Mouse (Mus musculus) retina, postnatal 7 days (tissue): Measurements from ENCODE around the gene Inpp4b.

Experiments
- DNase-seq: peaks from one replicate; pipeline ENCODE4 v3.0.0-alpha.2; 2012; ENCODE audit warnings: low read depth, low spot score

Inpp4b gene

DNA sequence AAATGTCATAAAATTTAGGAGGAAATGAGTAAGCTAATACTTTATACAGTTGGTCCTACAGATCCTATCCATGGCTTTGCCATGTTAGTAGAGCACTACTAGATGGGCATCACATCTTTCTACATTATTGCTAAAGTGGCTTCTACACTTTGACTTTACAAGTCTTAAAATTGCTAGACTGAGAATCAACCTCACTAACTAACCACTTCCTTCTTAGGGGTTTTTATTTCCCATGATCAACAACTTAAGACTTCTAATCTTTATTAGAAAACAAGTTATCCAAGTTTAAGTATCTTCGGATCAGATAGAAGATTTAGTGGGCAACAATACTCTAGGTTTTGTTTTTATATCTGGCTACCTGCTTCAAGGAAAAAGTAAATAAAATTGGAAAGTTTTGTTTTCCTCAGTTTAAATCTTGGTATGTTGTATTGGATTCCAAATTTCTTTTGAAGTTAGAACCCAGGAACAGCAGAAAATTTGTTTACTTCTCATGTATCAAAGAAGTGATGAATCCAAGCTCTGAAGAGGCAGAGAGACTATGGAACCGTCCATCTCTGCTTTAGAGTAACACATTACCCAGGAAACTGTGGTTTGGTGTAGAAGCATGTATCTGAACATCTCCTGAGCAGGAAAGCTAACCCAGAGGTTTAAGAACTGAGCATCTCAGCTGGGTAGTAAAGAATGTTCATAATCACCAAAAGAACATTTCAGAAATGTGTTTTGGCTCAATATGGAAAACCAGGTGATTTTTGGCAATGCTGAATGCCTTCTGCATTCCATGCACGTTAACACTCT is 361.4 kb downstream of the Inpp4b start:
- no peak for DNase-seq

- DNase-seq = no peak
Measured at GRCm38 (mm10) chr8:81707436-81707835, 365.1 kb downstream of the Inpp4b start.

DNA sequence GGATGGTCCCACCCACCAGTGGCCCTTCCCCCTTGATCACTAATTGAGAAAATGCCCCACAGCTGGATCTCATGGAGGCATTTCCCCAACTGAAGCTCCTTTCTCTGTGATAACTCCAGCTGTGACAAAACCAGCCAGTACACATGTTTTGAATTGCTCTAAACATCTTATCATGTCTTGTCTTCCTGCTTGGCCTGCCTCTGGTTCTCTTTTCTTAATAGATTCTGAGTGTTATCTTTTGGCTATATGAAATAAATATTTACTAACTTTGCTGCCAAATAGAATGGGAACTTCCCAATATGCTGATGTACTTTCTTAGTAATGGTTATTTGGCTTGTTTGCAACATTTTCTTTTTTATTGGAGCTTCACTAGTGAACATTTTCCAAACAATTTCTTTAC is 389.0 kb downstream of the Inpp4b start:
- no peak for DNase-seq

DNA sequence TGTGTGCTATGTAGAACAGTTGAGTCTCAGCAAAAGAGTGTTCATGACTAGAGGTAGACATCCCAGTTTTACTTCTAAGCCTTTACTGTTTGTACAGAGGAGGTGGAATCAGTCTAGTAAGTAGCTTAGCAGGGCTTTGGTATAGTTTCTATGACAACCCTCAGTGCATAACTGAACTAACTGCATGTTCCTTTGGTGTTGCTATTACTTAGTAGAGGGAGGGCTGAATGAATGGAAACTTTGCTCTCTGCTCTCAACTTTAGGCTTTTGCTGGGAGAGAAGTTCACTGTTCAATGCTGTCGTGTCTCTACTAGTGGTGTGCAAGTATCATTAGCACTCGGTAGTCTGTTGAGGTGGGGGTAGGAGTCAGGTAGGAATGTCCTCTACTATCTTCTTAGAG is 393.3 kb downstream of the Inpp4b start:
- no peak for DNase-seq

DNA sequence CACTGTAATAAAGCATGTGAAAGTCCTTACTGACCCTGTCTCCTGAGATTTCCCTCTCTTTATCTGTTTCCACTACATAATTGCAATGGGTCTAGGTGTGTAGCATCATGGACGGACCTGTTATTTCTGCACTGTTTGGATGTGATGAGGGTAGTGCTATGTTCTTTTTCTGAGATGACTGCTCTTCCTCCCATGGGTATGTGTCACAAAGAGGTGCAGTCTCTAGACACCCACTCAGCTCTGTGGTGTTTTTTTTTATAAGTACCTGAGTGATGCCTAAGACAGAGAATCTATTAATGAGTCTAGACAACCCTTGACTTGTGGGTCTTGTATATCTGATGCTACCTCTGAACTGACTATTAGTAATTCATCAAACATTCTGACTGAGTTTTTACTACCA is 393.7 kb downstream of the Inpp4b start:
- no peak for DNase-seq

GRCm38 (mm10) chr8:81742588-81742987 is 400.2 kb downstream of the Inpp4b start:
- DNase-seq = no peak

GRCm38 (mm10) chr8:81743040-81743439 is 400.7 kb downstream of the Inpp4b start:
- DNase-seq = no peak

GRCm38 (mm10) chr8:81745439-81745838 is 403.1 kb downstream of the Inpp4b start:
- no peak for DNase-seq

- DNase-seq = no peak
Measured at GRCm38 (mm10) chr8:81751159-81751558, 408.8 kb downstream of the Inpp4b start.

- DNase-seq = no peak
Measured at GRCm38 (mm10) chr8:81756663-81757062, 414.3 kb downstream of the Inpp4b start.

DNA sequence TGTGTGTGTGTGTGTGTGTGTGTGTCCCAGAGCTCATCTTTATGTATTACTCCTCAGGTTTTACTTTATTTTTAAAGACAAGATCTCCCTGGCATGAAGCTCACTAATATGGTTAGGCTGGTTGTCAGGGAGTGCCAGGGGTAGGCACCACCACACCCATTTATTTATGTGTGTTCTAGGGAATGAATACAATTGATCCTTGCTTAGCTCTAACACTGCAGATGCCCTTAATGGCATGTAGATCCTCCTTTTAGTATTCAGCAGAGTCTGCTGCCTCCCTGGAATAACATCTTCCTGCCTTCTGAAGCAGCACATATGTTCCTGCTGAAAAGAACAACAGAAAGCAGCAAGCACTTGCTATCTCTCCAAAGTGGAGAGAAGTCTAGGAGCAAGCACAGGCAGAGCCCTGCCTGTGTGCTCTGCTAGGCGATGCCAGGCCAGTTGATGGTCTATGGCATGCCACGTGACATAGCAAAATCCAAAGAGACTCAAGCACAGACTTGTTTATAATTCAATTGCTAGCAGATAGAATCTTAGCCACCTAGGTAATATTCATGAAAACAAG is 415.3 kb downstream of the Inpp4b start:
- DNase-seq = no peak

DNA sequence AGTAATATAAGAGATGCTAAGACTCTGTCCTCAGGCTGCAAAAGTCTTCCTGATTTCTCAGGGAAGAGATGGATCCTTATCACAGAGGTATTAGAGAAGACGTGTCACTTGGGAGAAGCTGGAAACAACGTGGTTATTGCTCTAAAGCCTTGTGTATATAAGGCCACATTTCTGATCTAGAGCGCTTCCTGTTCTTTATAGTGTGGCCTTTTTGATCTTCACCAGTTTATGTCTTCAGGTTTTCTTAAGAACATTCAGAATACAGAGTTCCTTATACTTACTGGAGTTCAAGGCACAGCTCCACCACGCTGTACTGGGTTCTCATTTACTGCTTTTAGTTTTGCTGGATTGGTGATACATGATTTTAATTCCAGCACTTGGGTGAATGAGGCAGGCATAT is 419.1 kb downstream of the Inpp4b start:
- no peak for DNase-seq

GRCm38 (mm10) chr8:81766033-81766432 is 423.7 kb downstream of the Inpp4b start:
- no peak for DNase-seq

- DNase-seq = no peak
Measured at GRCm38 (mm10) chr8:81767411-81768312, 425.3 kb downstream of the Inpp4b start.

DNA sequence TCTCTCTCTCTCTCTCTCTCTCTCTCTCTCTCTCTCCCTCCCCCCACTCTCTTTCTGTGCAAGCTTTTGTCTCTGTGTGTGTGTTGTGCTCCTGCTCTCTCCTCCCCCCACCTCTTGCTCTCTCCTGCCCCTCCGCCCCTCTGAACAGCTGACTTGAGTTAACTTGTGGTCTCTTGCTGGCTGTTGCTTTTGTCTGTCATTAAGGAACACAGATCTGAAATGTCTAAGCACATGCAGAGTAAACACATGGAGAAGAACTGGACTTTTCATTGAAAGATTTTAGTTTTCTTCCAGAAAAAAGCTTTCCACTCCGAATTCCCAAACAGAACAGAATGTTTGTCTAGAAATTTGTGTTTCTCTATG is 425.9 kb downstream of the Inpp4b start:
- no peak for DNase-seq

- DNase-seq = no peak
Measured at GRCm38 (mm10) chr8:81768731-81769445, 426.5 kb downstream of the Inpp4b start.

DNA sequence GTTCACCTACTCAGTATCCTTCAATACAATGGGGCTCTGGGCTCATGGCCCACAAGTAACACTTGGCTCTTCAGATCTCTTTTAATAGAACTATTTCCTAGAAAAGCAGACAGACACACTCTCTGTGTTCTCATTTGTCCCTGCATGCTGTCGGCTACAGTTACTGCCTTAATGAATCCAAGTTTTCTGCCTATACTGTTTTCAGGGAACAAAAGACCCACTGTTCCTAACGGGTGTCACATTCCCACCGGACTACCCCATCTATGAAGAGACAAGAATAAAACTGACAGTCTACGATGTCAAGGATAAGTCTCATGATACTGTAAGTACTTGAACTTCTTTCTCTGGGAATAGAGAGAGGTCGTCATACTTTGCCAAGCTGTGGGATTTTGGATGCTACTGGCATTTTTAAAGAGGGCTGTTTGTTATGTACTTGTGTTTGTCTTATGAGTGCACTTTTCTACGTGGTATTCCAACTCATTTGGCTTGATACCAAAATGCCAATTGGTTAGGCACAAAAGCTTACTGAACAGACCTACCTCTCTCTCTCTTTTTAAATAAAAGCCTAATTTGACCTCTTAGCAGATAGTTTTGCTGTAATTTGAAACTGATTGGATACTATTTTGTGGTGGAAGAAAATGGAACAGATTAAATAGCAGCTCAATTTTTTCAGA is 428.4 kb downstream of the Inpp4b start:
- no peak for DNase-seq

DNA sequence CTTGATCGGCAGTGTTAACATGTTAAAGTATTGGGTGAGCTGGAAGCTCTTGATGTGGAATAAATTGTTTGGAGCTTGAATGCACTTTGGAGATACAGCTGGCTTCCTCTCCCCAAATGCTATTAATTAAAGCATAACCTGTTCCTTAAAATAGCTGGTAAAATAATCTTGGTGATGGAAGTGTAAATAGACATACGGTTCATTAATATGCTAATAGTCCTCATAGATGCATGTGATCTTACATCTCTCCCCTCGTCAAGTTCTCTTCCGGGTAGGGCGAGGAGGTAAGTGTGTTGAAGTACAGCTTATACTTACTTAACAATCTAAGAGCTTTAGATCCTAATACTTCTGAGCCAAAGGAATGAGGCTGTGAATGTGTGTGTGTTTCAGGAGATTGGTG is 430.5 kb downstream of the Inpp4b start:
- no peak for DNase-seq

DNA sequence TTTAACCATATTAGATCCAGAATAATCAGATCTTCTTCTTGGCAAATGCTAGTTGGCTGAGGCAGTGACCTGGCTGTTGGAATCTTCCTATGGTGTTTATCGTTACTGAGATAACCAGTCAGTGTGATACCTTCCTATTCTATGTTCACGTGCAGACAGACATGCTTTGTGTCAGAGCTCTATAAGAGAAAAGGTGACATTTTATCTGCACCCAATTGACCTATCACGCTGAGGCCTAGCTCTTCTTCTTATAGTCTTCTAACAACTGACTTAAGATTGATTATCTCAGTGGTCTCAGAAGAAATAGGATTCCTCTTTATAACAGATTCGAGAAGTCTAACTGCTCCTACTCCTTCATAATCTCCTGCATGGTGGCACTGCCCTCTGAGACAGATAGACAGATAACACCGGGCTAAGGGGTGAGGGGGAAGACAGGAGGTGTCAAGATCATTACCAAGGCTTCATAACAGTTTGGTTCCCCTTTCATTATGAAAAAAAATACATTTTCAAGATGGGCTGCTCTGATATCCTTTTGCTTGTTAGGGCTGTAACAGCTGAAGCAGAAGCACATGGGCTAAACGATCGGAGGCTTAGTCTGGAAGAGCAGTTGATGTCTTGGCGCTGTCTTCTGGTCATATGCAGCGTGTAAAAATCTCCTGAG is 431.1 kb downstream of the Inpp4b start:
- no peak for DNase-seq

DNA sequence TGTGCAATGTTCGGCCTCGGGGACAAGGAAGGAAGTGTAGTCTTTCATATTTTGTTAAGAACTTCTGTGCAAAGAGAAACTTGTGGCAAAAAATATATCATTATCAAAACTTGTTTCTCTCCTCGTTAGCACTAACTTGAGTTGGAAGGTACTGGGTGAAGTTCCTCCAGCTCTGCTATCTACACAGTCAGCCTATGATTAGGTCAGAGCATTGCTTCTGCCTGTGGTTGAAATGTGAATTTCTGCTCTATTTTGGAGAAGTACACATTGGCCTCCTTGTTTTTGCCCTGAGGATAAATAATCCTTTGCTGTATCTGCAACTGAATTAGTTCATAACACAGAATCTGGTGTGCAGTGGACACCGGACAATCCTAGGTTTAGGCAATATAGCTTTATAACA is 431.7 kb downstream of the Inpp4b start:
- DNase-seq = no peak

- DNase-seq = no peak
Measured at GRCm38 (mm10) chr8:81774454-81774853, 432.1 kb downstream of the Inpp4b start.
